Mouse (Mus musculus) small intestine, adult 2 months (tissue): ENCODE data around the gene Nepro.

ENCODE experiments used
- CTCF ChIP-seq: fragments of 200-500 bp; IDR thresholded peaks from 2 replicates; pipeline ENCODE4 v1.5.1; 2012; ENCODE audit warnings: low read depth, mild to moderate bottlenecking, control low read depth, inconsistent platforms, low read length, moderate library complexity, mixed read lengths; ENCODE audit not compliant: insufficient replicate concordance, insufficient read length; ENCODE audit errors: extremely low read depth
- POLR2A ChIP-seq: fragments of 200-500 bp; IDR thresholded peaks from 2 replicates; pipeline ENCODE4 v1.6.1; 2012; ENCODE audit warnings: low read depth, mild to moderate bottlenecking, control low read depth, inconsistent platforms, low read length, moderate library complexity

DNA sequence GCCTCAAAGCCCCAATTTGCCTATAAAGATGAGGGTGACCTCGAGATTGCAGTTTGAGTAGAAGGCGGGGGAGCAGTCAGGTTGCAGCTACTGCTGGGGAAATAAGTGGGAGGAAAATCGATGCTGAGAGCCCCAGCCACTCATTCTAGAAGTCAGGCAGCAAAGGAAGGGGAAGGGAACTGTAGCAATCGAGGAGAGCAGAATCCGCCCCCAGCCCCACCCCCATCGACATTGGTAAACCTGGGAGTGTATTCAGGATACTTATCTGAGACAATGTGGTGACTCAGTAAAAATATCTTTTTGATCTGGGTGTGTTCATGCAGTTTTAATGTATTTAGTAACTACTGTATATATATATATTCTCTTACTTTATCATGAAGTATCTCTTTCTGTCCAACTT is 48.5 kb downstream of the Nepro start:
- TF ChIP-seq CTCF (no peak), POLR2A (no peak)
